Mouse (Mus musculus): ENCODE measurements at regions not wholly inside any gene's neighbourhood (a gene's known extent, or its start where the extent isn't known, plus 50 kb on each side); places are given as distances from the start of the nearest gene placed in this dataset.

DNA sequence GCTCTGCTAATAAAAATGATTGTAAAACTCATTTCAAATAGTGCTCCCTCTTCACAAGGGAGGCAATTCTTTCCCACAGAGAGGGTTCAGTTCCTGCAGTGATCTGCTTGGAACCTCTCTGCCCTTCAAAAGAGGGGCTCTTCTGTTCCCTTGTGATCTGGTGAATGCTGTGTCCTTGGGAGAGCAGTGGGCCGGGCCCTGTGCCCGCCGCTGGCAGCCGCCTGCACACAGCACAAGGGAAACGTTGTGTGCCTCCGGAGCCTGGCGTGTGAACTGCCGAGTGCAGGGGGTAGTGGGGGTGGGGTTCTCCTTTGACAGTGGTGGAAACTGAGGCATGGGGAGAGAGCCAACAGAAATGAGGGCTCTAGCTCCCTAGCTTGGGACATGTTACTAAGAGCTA is 54.4 kb upstream of the Csrp1 start:
- no peaks in the 10 kb centered on the region for H3K36me3 ChIP-seq (ENCODE audit: control insufficient read depth, insufficient read depth, low read length)
- ATAC-seq (ENCODE audit: low FRiP score, low TSS enrichment) (no peak), DNase-seq (ENCODE audit: low spot score) (no peak)
- no peak overlapping the region for H3K27ac ChIP-seq (replicated peaks)
- H3K9ac ChIP-seq (ENCODE audit: low read length) = no peak overlapping the region
- no peak overlapping the region for H3K4me2 ChIP-seq (replicated peaks; ENCODE audit: low read depth)
- no peaks in the 10 kb centered on the region for H3K9me3 ChIP-seq (ENCODE audit: control insufficient read depth, low read length)
- H3K27me3 ChIP-seq (ENCODE audit: control insufficient read depth, insufficient read depth, low read length) = no peaks in the 10 kb centered on the region
- WGBS = 88% methylated on average over 8 of the region's 8 CpGs
- H3K4me3 ChIP-seq (ENCODE audit: low read depth, low read length) = no peak overlapping the region
- H3K4me1 ChIP-seq (replicated peaks; ENCODE audit: control insufficient read depth, insufficient read depth) = peaks cover 3% of the 10 kb centered on the region; the same call in 1 of the 2 replicates
- TF ChIP-seq CTCF (IDR thresholded peaks at IDR 0.05; ENCODE audit: low read depth) (no peak), EP300 (optimal IDR thresholded peaks at IDR 0.05) (no peak)

DNA sequence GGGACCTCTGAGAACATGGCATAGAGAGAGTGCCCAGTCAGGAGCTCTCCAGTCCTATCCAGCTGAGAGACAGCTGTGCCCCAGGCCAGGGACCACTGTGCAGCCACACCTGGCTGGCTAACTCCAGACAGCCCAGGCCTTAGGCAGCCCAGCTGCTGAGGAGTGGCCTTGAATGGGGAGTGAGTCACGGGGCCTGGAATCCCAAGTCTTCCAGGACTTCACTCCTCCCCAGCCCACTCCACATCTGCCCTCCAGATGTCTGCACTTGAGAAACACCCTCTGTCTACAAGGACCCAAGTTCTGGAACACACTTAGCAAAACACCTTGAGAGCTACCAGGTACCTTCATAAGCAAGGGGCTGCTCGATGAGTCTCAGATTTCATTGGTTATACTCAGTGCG is 51.5 kb upstream of the Csrp1 start:
- Histone ChIP-seq H3K4me1 (replicated peaks; ENCODE audit: control insufficient read depth, insufficient read depth) (peaks cover 3% of the 10 kb centered on the region; the same call in 1 of the 2 replicates), H3K9me3 (ENCODE audit: control insufficient read depth, low read length) (no peaks in the 10 kb centered on the region), H3K27me3 (ENCODE audit: control insufficient read depth, insufficient read depth, low read length) (no peaks in the 10 kb centered on the region), H3K4me3 (ENCODE audit: low read depth, low read length) (no peak overlapping the region), H3K27ac (replicated peaks) (no peak overlapping the region), H3K9ac (ENCODE audit: low read length) (no peak overlapping the region), H3K36me3 (ENCODE audit: control insufficient read depth, insufficient read depth, low read length) (no peaks in the 10 kb centered on the region), H3K4me2 (replicated peaks; ENCODE audit: low read depth) (no peak overlapping the region)
- 0 out of 2 replicates have a peak, but pooled peaks have one; percentile 43 for ATAC-seq (ENCODE audit: low FRiP score, low TSS enrichment)
- TF ChIP-seq EP300 (optimal IDR thresholded peaks at IDR 0.05) (no peak), CTCF (IDR thresholded peaks at IDR 0.05; ENCODE audit: low read depth) (no peak)
- DNase-seq (ENCODE audit: low spot score) = no peak
- WGBS = 63% methylated on average over 3 of the region's 3 CpGs

DNA sequence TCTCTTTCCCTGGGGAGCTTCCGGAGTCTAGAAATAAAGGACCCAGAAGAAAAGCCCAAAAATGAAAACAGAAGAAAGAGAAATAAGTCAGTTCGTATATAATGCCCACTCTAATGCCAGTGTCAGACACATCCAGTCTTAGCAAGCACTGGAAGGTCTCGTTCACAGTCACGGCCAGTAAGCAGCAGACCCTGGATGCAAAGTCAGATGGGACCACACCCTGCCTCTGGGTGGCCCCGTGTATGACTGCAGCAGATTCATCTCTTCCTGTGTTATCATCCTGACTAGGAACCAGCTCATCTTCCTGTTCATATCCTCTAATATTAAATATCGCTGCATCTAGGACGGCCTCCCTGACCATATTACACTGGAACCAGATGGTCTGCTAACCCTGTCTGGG is 50.9 kb upstream of the Csrp1 start:
- H3K9ac ChIP-seq (ENCODE audit: low read length) = no peak overlapping the region
- H3K4me2 ChIP-seq (replicated peaks; ENCODE audit: low read depth) = no peak overlapping the region
- DNase-seq (ENCODE audit: low spot score) (no peak), ATAC-seq (ENCODE audit: low FRiP score, low TSS enrichment) (no peak)
- H3K27ac ChIP-seq (replicated peaks) = no peak overlapping the region
- no peak for TF ChIP-seq CTCF (IDR thresholded peaks at IDR 0.05; ENCODE audit: low read depth)
- no peak for TF ChIP-seq EP300 (optimal IDR thresholded peaks at IDR 0.05)
- H3K36me3 ChIP-seq (ENCODE audit: control insufficient read depth, insufficient read depth, low read length) = no peaks in the 10 kb centered on the region
- 69% methylated on average over 7 of the region's 7 CpGs for WGBS
- no peaks in the 10 kb centered on the region for H3K9me3 ChIP-seq (ENCODE audit: control insufficient read depth, low read length)
- no peak overlapping the region for H3K4me3 ChIP-seq (ENCODE audit: low read depth, low read length)
- H3K27me3 ChIP-seq (ENCODE audit: control insufficient read depth, insufficient read depth, low read length) = no peaks in the 10 kb centered on the region
- H3K4me1 ChIP-seq (replicated peaks; ENCODE audit: control insufficient read depth, insufficient read depth) = peaks cover 3% of the 10 kb centered on the region; the same call in 1 of the 2 replicates

DNA sequence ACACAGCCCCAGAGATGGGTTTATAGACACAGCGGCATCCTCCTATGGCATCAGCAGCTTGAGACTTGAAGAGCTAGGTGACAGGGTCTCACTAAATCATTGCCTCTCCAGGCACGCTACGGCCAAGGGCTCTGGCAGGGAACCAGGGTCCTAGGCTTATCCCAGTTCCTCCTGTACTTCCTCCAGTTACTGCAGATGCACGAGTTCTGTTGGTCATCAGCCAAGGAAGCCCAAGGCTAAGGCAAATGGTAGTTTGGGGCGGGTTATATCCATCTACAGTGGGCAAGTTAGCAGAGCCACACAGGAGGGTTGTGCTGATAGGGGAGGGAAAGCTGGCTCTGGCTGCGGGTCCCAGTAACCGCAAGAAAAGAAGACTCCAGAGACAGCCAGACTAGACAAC is 50.1 kb upstream of the Csrp1 start:
- Histone ChIP-seq H3K4me2 (replicated peaks; ENCODE audit: low read depth) (0 out of 2 replicates have a peak overlapping the region, but pooled peaks have one; percentile 29), H3K27ac (replicated peaks) (no peak overlapping the region), H3K27me3 (ENCODE audit: control insufficient read depth, insufficient read depth, low read length) (no peaks in the 10 kb centered on the region), H3K9ac (ENCODE audit: low read length) (no peak overlapping the region), H3K4me1 (replicated peaks; ENCODE audit: control insufficient read depth, insufficient read depth) (peaks cover 3% of the 10 kb centered on the region; the same call in 1 of the 2 replicates), H3K4me3 (ENCODE audit: low read depth, low read length) (no peak overlapping the region), H3K9me3 (ENCODE audit: control insufficient read depth, low read length) (no peaks in the 10 kb centered on the region), H3K36me3 (ENCODE audit: control insufficient read depth, insufficient read depth, low read length) (no peaks in the 10 kb centered on the region)
- TF ChIP-seq CTCF (IDR thresholded peaks at IDR 0.05; ENCODE audit: low read depth) (no peak), EP300 (optimal IDR thresholded peaks at IDR 0.05) (no peak)
- DNase-seq (ENCODE audit: low spot score) (no peak), ATAC-seq (ENCODE audit: low FRiP score, low TSS enrichment) (no peak)
- 49% methylated on average over 7 of the region's 7 CpGs for WGBS
